Comparison of ENCODE assay signal across 9 mouse cellular contexts in the genomic region with DNA sequence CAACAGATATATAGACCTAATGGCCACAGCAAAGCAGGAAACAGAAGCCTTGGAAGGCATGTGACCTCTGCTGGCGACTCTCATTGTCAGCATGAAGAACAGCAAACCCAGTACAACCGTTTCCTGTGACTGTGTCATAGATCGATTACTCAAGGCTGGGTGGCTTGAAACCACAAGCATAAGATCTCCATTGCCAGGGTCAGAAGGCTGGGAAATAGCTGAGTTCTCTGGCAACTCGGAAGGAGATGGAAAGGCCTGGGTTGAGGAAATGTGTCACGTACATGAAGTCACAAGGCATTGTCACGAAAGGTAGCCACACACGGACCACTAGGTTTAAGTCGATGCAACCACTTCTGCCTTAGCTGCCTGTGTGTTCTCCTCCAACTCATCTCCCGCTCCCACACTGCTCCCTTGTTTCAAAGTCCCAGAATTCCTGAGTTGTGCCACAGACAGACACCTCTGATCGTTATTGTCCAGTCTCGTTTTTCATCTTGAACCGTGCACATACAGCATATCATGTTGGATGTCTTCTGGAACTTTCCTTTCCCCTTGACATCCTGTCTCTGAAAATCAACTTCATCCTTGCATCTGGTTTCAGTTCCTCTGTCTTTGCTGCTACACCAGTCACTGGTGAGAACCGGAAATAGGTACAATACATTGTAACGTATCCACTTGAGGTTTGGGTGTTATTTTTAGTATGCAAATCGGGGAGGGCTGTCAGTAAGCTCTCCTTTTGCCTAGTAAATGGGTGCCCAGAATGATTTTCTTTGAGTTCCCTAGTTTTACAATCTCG. TPM values are rescaled to one million over a fixed set of nuclear protein-coding genes. Genes with fewer than 3 reads are reported as not detected.
DNase-seq lines count a peak whose midpoint lies in the region; ATAC-seq and TF ChIP-seq lines count a peak whose summit lies in the region.
"Had no signal": no experiment of that assay in that cellular context is flagged by ENCODE, and none has a peak within 500 bp of the region (broad histone marks: within the 10 kb centered on the region; RNA-seq: fewer than 3 reads in every experiment).

No protein-coding gene starts in this region.

- 51% methylated on average over 16 of the region's 16 CpGs for WGBS in kidney, adult 2 months
- WGBS in bone marrow, adult 2 months = 2% methylated on average over 16 of the region's 16 CpGs
- WGBS in liver, embryonic 13.5 days (ENCODE audit: insufficient replicate concordance) = 22% methylated on average over 16 of the region's 16 CpGs
- 85% methylated on average over 16 of the region's 16 CpGs for WGBS in hindbrain, postnatal 0 days

- H3K27ac ChIP-seq in kidney, adult 2 months (ENCODE audit: insufficient read depth, low read depth, low read length) = peak overlapping the region; percentile 73; the same call in 1 of the 2 replicates
- peak overlapping the region; percentile 97 for H3K27ac ChIP-seq in bone marrow, adult 2 months (ENCODE audit: control insufficient read depth, insufficient read depth, low read depth, low read length, poor library complexity)
- peak overlapping the region; percentile 70 for H3K27ac ChIP-seq in liver, embryonic 13.5 days
- no peak overlapping the region for H3K27ac ChIP-seq in hindbrain, postnatal 0 days

- TF ChIP-seq CTCF in kidney, adult 2 months (conservative IDR thresholded peaks at IDR 0.05; ENCODE audit: insufficient read depth, insufficient read length, low read depth, low read length) = no peak
- TF ChIP-seq CTCF in bone marrow, adult 2 months (IDR thresholded peaks at IDR 0.05; ENCODE audit: control insufficient read depth, insufficient read depth, low read length) = peak; percentile 37; the same call in 1 of the 2 replicates
- TF ChIP-seq CTCF in hindbrain, postnatal 0 days (IDR thresholded peaks at IDR 0.05; ENCODE audit: low read depth) = no peak

- peak; percentile 27 for DNase-seq in kidney, adult 2 months
- no peak for DNase-seq in kidney, postnatal 10 days
- DNase-seq in liver, embryonic 13.5 days = no peak
- peak; percentile 44 to 73 for DNase-seq in spleen, postnatal 4 days (ENCODE audit: low spot score in 2 of 2)
- DNase-seq in cerebellum, postnatal 25 days = no peak
- DNase-seq in left cerebral cortex, adult 18-20 months (ENCODE audit: low spot score in 2 of 2) = no peak
- DNase-seq in hindbrain, postnatal 0 days (ENCODE audit: low spot score) = no peak
- DNase-seq: right cerebral cortex, postnatal 25 days had no signal

- no peaks in the 10 kb centered on the region for H3K27me3 ChIP-seq in kidney, adult 2 months (replicated peaks; ENCODE audit: control insufficient read depth, insufficient read depth, low read length)
- no peaks in the 10 kb centered on the region for H3K27me3 ChIP-seq in liver, embryonic 13.5 days
- no peaks in the 10 kb centered on the region for H3K27me3 ChIP-seq in hindbrain, postnatal 0 days (ENCODE audit: insufficient read depth, low read length)

- TF ChIP-seq POLR2A in kidney, adult 2 months (IDR thresholded peaks at IDR 0.05; ENCODE audit: low read depth, low read length) = no peak
- 0 out of 2 replicates have a peak, but pooled peaks have one; percentile 16 for TF ChIP-seq POLR2A in bone marrow, adult 2 months (IDR thresholded peaks at IDR 0.05; ENCODE audit: borderline replicate concordance, control insufficient read depth, low read depth, low read length)

- H3K4me3 ChIP-seq in kidney, adult 2 months (ENCODE audit: insufficient read depth, low read depth, low read length) = no peak overlapping the region
- peak overlapping the region; percentile 51 for H3K4me3 ChIP-seq in bone marrow, adult 2 months (replicated peaks; ENCODE audit: control insufficient read depth, low read depth, low read length)
- no peak overlapping the region for H3K4me3 ChIP-seq in liver, embryonic 13.5 days (replicated peaks)
- no peak overlapping the region for H3K4me3 ChIP-seq in hindbrain, postnatal 0 days (ENCODE audit: low read length)

- H3K36me3 ChIP-seq in kidney, adult 2 months (ENCODE audit: control insufficient read depth, insufficient read depth, low read length) = no peaks in the 10 kb centered on the region
- peaks cover 2% of the 10 kb centered on the region; the same call in 1 of the 2 replicates for H3K36me3 ChIP-seq in liver, embryonic 13.5 days
- H3K36me3 ChIP-seq in hindbrain, postnatal 0 days (ENCODE audit: insufficient read depth, low read length) = no peaks in the 10 kb centered on the region

- ATAC-seq in liver, embryonic 13.5 days (ENCODE audit: low read depth) = no peak
- no peak for ATAC-seq in hindbrain, postnatal 0 days

- H3K9me3 ChIP-seq in liver, embryonic 13.5 days (replicated peaks) = no peaks in the 10 kb centered on the region
- no peaks in the 10 kb centered on the region for H3K9me3 ChIP-seq in hindbrain, postnatal 0 days (ENCODE audit: low read length)

- peak overlapping the region; percentile 27; the same call in 1 of the 2 replicates for H3K9ac ChIP-seq in liver, embryonic 13.5 days
- no peak overlapping the region for H3K9ac ChIP-seq in hindbrain, postnatal 0 days (replicated peaks; ENCODE audit: low read length)

- H3K4me2 ChIP-seq in liver, embryonic 13.5 days = 0 out of 2 replicates have a peak overlapping the region, but pooled peaks have one; percentile 19
- H3K4me2 ChIP-seq in hindbrain, postnatal 0 days (ENCODE audit: low read depth, low read length) = no peak overlapping the region

- H3K4me1 ChIP-seq in kidney, adult 2 months (ENCODE audit: control insufficient read depth, insufficient read depth, low read length) = no peaks in the 10 kb centered on the region
- H3K4me1 ChIP-seq in bone marrow, adult 2 months (ENCODE audit: control insufficient read depth, insufficient read depth, low read length) = peaks cover 29% of the 10 kb centered on the region
- peaks cover 65% of the 10 kb centered on the region for H3K4me1 ChIP-seq in liver, embryonic 13.5 days (replicated peaks)
- H3K4me1 ChIP-seq in hindbrain, postnatal 0 days (ENCODE audit: insufficient read depth, low read length) = no peaks in the 10 kb centered on the region

RNA-seq across cellular contexts. Expression of gene Ggta1, which starts 32.7 kb away (rescaled TPM):
- 4.6 and 6.1 TPM in 2 replicates for polyA plus RNA-seq in kidney, adult 2 months (2012; rRNA removed)
- polyA plus RNA-seq in bone marrow, adult 2 months (2011; ENCODE audit: insufficient read depth, insufficient read length, low replicate concordance, missing spikeins) = 7.3 and 16.2 TPM in 2 replicates
- polyA plus RNA-seq in liver, embryonic 13.5 days (2015; fragmentation: Nextera tagmentation; extraction: Ambion mirVana) = 7.8 and 9.4 TPM in 2 replicates
- 1 to 10 TPM; 3.3 to 3.6 TPM for total RNA-seq in left cerebral cortex, adult 18-20 months (2021)
- total RNA-seq in hindbrain, postnatal 0 days (2014; rRNA removed) = 3.8 and 11.8 TPM in 2 replicates
- polyA plus RNA-seq in hindbrain, postnatal 0 days (2015; fragmentation: Nextera tagmentation; extraction: Ambion mirVana) = 3.2 and 4.7 TPM in 2 replicates

Comparison
In these comparisons a context has a peak if more than half of its experiments do, and no peak if none do; other contexts are left out.
1. DNase-seq: peak in kidney, adult 2 months (single experiment) and spleen, postnatal 4 days (2 of 2); none in kidney, postnatal 10 days (single experiment), liver, embryonic 13.5 days (single experiment), cerebellum, postnatal 25 days (0 of 2), left cerebral cortex, adult 18-20 months (0 of 2) and hindbrain, postnatal 0 days (single experiment).